Mouse (Mus musculus): Measurements from ENCODE around the gene Ovol1. TPM values are rescaled to one million over a fixed set of nuclear protein-coding genes. Genes with fewer than 3 reads are reported as not detected.

Ovol1 gene
- polyA plus RNA-seq, 1 experiment = not detected

DNA sequence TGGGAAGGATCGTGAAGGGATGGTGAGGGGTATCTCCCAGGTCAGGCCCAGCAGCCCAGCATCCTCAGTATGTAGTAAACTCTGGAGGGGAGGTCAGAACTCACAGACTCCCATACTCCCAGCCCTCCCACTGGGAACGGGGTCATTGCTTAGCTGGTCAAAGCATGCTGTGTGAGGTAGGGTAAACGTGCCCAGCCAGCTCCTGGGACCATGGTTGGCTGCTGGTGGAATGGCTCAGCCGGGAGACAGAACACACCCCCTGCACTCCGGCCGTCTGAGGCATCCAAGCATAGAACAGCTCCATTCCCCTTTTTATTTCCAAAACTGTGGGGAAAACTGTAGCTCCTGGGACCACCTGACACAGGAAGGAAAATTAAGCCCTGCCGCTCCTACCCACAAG lies 2.3 kb downstream of the Ovol1 start:
- TF ChIP-seq GATA1 (IDR thresholded peaks at IDR 0.05; ENCODE audit: low read length) = no peak

DNA sequence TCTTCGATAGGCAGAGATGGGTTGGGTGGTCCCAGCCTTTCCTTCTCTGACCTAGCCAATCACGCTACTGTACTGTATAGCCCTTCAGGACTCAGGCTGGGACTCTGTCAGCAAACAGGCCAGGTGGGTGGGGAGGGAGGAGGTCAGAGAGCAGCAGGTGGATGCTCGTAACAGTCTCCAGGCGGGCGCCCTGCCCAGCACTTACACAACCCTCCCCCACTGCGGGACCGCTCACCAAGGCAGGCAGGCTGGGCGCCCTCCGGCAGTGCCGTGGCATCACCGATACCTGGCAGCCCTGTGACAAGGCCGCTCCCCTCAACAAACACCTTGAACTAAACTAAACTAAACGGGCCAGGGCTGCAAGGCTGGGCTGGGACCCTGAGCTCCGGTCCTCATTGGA lies 6.2 kb downstream of the Ovol1 start:
- no peak for TF ChIP-seq GATA1 (IDR thresholded peaks at IDR 0.05; ENCODE audit: low read length)

DNA sequence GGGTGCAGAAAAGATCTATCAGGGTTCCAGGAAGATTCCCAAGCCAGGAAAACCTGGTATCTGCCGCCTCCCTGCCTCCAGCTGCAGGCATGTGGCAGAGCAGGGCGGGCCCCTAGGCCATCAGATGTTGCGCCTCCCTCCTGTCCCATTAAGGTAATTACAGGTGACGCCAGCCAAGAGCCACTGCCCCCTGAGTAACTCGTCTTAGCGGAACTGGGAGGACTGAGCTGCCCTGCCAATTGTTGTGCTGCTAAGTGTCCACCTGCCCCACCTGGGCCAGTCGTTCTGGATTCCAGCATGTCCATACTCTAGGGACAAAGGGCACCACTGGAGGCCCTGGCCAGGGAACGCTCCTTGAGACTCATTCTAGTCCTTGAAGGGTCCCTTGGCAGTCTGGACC lies 6.6 kb downstream of the Ovol1 start:
- no peak for TF ChIP-seq GATA1 (IDR thresholded peaks at IDR 0.05; ENCODE audit: low read length)

DNA sequence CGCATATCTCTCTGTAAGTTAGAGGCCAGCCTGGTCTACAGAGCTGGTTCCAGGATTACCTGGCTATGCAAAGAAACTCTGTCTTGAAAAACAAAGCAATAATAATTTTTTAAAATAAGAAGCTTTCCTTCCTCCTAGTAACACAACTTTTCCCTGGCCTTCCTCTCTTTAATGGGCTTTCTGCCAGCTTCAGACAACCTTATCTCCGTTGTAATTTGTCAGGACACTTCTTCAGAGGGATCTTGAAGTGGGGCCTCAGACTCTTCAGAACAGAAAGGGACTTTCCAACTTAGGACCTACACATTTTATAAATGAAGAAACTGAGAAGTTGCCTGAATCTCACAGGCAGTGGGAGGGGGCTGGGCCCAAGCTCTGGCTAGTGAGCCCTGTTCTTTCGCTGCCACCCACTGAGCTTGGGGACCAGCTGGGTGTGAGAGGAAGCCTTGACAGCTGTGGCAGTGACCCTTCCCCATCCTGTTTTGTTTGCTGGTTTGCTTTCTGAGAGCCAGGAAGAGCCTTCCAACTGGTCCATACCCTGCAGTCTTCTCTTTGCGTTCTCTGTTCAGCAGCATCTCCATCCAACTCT lies 12.9 kb downstream of the Ovol1 start:
- no peak for TF ChIP-seq GATA1 (IDR thresholded peaks at IDR 0.05; ENCODE audit: low read length)

DNA sequence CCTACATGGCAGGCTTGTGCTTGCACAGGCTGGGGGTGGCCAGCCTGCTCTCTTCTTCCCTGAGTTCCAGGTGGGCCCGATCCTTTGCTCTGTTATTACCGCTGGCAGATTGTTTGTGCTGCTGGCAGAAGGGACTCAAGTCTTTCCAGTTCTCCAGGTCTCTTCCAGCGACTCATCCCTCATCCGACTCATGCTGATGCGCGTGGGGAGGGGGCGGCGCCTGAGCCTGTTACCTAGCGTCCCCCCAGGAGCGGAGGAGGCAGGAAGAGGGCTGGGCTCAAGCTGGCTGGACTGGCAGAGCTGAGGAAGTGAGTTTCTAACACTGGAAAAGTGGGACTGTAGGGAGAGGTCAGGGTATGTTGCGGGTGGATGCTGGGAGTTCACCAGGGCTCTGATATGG lies 16.4 kb downstream of the Ovol1 start:
- TF ChIP-seq GATA1 (IDR thresholded peaks at IDR 0.05; ENCODE audit: low read length) = no peak

DNA sequence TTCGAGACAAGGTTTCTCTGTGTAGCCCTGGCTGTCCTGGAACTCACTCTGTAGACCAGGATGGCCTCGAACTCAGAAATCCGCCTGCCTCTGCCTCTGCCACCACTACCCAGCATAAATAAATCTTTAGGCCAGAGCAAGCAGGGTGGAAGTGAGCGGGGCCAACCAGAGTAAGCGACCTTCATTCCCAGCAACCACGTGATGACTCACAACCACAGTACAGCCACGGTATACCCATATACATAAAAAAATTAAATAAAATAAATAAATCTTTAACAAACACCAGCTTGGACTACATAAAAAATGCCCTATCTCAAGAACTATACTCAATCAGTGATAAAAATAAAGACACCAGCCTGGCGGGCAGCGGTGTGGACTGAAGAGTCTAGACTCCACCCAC lies 17.1 kb downstream of the Ovol1 start:
- TF ChIP-seq GATA1 (IDR thresholded peaks at IDR 0.05; ENCODE audit: low read length) = no peak

DNA sequence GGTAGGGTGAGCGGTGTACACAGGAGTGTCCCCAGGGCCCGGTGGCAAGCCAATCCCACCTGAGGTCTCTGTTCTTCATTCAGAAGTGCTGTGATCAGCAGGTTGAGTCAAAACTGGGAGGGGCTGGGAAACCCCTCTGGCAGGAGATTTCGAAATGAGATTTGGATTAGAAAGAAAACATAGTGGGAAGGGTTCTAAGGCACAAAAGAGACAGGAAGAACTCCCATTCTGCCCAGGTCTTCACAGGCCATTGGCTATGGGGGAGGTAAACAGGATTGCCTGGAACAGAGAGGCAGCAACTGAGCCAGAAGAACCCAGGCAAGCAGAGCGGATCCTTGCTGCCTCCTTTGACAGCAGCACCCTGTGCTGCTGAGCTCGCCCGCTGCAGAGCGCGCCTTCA lies 21.7 kb downstream of the Ovol1 start:
- TF ChIP-seq GATA1 (IDR thresholded peaks at IDR 0.05; ENCODE audit: low read length) = no peak

DNA sequence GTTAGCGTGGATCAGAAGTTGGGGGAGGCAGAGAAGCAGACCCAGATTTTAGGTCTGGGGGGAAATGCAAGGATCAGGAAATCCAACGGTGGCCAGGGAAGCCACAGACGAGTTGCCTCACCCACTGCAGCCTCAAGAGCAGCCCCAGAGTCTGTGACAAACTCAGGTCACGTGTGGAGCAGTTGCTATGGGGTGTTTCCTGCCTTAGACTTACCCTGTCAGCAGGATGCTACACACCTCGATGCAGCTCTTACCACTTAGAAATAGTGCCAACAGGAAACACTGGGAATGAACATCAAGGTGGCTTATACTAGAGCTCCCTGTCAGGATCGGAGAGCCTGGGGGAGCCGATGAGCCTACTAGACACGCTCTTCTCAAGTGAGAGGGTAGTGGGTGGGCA lies 27.9 kb downstream of the Ovol1 start:
- no peak for TF ChIP-seq GATA1 (IDR thresholded peaks at IDR 0.05; ENCODE audit: low read length)

DNA sequence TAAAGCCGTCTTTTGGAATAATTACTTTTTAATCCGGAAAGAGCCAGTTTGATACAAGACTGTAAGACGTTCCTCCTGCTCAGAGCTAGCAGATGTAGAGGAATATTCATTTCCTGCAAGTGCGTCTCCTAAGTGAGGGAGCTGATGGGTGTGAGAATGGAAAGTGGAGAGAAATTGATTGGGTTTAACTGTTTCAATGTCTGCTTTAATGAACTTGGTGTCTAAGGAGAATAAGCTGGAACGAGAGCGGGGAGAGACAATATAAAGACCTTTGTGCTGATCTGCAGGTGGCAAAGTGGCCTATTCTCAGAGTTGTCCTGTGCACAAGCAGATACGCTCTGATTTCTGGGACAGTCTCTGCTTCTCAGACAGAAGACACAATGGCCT lies 30.3 kb downstream of the Ovol1 start:
- no peak for TF ChIP-seq GATA1 (IDR thresholded peaks at IDR 0.05; ENCODE audit: low read length)

DNA sequence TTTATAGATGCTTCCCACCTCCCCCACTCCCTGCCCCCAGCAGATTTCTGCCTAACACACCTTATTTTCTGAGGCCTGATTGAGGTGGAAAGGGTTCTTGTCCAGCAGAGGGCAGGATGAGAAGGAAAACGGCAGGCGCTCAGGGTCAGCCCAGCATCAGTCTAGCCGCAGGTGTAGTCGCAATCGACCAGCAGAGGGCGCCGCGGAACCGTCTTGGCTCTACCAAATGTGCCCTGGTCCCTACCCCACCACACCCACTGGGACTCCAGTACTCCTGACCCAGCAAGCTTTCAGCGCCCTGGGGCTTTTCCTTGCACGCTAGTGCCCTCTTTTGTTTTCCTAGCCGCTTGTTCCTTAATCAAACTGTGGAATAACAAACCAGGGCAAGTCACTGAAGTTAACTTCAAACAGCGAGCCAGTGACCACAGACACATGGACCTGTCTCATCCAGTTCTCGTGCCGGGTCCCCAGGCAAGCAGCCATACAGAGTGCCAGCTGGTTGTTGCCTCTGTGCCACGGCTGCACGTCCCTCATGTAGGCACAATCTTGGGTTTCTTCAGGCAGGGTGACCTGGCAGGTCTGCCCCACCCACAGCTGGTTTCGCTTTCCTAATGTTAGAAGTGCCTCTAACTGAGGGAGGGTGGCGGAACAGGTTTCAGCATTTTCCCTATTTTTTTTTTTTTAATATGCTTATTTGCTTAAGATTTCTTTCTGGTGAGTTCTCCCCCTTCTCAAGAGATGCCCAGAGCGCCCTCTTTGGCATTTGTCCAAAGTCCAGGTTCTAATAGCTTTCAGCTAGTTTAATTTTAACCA lies 30.9 kb downstream of the Ovol1 start:
- TF ChIP-seq GATA1 (IDR thresholded peaks at IDR 0.05; ENCODE audit: low read length) = no peak

DNA sequence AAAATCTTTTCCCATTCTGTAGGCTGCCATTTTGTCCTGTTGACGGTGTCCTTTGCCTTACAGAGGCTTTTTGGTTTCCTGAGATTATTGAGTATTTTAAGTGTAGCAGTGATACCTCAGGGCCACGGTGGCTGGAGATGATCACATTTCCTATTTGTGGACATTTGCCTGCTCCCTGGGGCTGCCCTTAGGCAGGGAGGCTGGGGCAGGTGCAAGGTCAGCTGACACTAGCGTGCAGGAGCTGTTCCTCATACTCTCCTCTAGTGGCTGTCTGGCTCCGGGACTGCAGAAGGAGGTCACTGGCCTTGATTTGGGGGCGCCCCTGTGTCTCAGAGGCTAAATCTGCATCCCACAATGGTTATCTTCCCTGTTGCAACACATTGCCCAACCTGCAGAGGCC lies 35.2 kb downstream of the Ovol1 start:
- no peak for TF ChIP-seq GATA1 (IDR thresholded peaks at IDR 0.05; ENCODE audit: low read length)

DNA sequence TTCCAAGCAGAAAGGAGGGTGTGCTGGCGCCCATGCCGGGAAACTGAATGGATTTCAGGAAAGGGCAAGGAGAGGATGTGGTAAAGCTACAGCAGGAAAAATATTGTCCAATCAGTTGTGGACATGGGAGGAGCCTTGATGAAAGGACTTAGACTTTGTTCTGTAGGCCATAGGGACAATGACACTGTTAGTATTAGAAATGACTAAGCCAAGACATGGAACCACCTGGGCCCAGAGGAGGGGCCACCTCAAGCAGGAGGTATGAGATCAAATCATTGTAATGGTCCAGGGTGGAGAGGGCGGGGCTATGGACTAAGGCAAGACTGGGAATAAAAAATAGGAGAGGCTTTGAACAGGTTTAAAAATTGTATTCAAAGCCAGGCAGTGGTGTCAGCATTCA lies 41.7 kb downstream of the Ovol1 start:
- TF ChIP-seq GATA1 (IDR thresholded peaks at IDR 0.05; ENCODE audit: low read length) = no peak

DNA sequence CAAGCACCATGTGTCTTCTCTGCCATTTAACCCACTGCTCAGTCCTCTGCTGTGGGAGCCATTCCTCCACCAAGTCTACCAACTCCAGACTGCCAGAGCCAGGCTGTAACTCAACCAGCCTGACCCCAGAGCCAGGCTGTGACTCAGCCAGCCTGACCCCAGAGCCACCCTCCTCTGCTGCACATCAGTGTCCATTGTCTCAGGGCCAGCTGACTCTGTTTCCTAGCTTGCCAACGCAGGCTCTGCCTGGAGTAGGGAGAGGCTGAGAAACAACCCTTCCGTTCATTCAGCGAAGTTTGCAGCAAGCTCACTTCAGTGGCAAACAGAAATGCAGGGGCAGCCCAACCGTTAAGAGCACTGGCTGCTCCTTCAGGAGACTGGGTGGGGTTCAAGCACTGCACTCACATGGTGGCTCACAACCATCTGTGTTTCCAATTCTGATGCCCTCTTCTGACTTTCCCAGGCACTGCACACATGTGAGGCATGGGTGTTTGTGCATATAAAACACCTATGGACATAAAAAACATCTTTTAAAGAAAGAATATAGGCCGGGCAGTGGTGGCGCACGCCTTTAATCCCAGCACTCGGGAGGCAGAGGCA lies 43.4 kb downstream of the Ovol1 start:
- no peak for TF ChIP-seq GATA1 (IDR thresholded peaks at IDR 0.05; ENCODE audit: low read length)

DNA sequence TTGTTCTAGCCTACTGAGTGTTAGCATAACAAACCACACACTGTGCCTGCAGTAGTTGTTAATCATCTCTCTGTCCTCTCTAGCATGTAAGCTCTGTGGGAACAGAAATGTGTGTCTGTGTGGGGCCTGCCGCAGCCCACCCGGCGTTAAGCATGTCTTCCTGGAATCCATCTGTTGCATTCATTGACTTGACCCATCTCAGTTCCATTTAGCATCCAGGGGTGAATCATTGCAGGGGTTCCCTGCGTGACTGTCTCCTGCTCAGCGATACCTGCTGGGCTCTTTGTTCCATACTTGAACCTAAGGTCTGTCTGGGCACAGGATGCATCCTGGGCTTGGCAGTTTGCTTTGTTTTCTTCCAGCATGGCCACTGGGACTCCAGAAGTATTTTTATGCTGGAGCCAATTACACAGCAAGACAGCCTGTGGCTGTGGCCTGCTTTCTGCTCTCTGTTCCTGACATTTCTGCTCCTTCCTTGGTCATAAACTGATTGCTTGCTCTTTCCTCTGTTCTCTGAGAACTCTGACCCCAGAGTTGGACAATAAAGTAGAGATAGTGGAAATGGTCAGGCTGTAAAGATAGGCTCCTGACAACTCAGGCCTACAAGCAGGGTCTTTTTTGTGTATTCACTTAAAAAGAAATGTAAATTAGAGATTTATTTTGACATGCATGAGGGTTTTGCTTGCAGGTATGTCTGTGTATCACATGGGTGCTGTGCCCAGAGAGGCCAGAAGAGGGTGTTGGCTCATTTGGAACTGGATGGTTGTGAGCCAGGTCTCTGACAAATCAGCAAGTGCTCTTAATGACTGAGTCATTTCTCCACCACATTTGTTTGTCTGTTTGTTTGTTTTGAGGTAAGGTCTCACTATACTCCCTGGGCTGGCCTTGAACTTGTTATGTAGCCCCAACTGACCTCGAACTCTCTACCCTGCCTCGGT lies 44.3 kb downstream of the Ovol1 start:
- no peak for TF ChIP-seq GATA1 (IDR thresholded peaks at IDR 0.05; ENCODE audit: low read length)

DNA sequence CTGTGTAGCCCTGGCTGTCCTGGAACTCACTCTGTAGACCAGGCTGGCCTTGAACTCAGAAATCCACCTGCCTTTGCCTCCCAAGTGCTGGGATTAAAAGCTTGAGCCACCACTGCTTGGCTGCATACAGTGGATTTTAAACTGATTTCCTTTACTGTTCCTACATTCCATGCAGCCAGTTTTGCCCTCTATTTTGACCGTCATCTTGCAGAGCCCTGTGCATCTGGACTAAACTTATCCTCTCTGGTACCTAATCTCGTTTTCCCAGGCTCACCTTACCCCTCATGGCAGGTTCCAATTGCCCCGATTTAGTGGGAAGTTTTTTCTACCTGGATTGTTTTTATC lies 47.5 kb downstream of the Ovol1 start:
- no peak for TF ChIP-seq GATA1 (IDR thresholded peaks at IDR 0.05; ENCODE audit: low read length)

All from G1E-ER4 (cell line).